Mouse (Mus musculus): ENCODE results near the gene Txlna. TPM values are rescaled to one million over a fixed set of nuclear protein-coding genes. Genes with fewer than 3 reads are reported as not detected.

Gene Txlna
- total and polyA plus RNA-seq, 3 experiments = 51.8 to 64.7 (median 52.2) TPM

DNA sequence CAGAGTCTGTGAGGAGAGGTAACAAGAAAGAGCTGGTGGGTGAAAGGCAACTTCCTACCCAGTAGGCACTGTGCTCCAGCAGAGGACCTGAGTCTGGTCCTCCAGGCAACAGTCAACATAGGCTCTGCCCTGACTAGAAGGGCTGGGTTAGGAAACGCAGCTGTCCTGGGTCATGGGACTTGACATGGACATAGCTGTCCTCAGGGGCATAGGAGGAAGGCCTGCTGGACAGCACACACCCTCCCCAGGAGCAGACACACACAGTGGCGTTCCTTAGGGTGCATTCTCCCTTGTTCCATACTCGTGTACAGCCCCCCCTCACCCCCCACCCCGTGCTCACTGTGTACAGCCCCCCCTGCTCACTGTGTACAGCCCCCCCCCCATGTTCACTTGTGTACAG is 30.4 kb downstream of the Txlna start:
- Histone ChIP-seq H3K27me3 (replicated peaks) (no peaks in the 10 kb centered on the region), H3K27ac (ENCODE audit: insufficient read depth, low read depth) (no peak overlapping the region), H3K4me1 (ENCODE audit: control insufficient read depth in 1 of 2, insufficient read depth in 2 of 2) (peaks cover 6 to 49% of the 10 kb centered on the region in 2 experiments), H3K4me2 (ENCODE audit: insufficient read depth, low read depth, poor library complexity, severe bottlenecking) (no peak overlapping the region), H3K9me3 (replicated peaks; ENCODE audit: low read length) (no peaks in the 10 kb centered on the region), H3K4me3 (replicated peaks in 1 of 3; ENCODE audit: low read depth in 2 of 3, low read length in 2 of 3, poor library complexity in 1 of 3) (no peak overlapping the region), H3K36me3 (replicated peaks in 1 of 2; ENCODE audit: control insufficient read depth in 1 of 2, insufficient read depth in 1 of 2, low read length in 1 of 2) (peaks cover 34 to 77% of the 10 kb centered on the region in 2 experiments), H3K79me2 (replicated peaks; ENCODE audit: control insufficient read depth, extremely low read depth, insufficient read depth, poor library complexity, severe bottlenecking) (no peaks in the 10 kb centered on the region), H3K9ac (ENCODE audit: insufficient read depth, low read depth) (no peak overlapping the region)
- dilution Hi-C loops (cut with MboI; ENCODE audit: extremely low pct_ligation_motif_present, extremely low pct_unique_long_range_greater_than_20kb, low sequenced_read_pairs) (no loop called here), in situ Hi-C loops (cut with MboI; ENCODE audit: low pct_ligation_motif_present, low pct_unique_long_range_greater_than_20kb, low sequenced_read_pairs) (loop anchor here (25.0 kb wide), 1 partner anchor 248 kb away; no protein-coding TSS in a partner anchor)
- TF ChIP-seq POLR2AphosphoS2 (IDR thresholded peaks at IDR 0.05; ENCODE audit: low read depth, low read length) = 0 out of 2 replicates have a peak, but pooled peaks have one; percentile 3
- TF ChIP-seq USF1 (IDR thresholded peaks at IDR 0.05; ENCODE audit: low read depth, low read length) = no peak
- DNase-seq (ENCODE audit: extremely low read depth) = no peak

DNA sequence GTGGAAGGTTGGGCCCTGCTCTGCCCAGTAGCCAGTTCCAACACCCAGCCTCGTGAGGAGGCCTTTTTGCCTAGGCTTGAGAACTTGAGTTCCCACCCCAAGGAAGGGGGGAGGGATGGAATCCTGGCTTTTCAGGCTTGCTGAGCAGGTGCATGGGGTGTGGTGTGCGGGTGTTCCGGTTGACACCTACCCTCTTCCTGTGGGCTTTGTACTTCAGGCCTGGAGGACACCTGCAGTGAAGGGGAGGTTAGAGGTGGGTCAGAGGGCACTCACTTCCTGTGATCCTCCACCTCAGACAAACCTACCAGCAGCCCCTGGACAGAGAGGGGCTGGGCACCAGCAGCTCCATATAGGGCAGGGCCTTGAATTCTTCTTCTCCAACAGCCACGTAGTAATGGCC is 30.8 kb downstream of the Txlna start:
- no peak overlapping the region for H3K4me2 ChIP-seq (ENCODE audit: insufficient read depth, low read depth, poor library complexity, severe bottlenecking)
- H3K4me3 ChIP-seq (replicated peaks in 1 of 3; ENCODE audit: low read depth in 2 of 3, low read length in 2 of 3, poor library complexity in 1 of 3) = no peak overlapping the region
- H3K79me2 ChIP-seq (replicated peaks; ENCODE audit: control insufficient read depth, extremely low read depth, insufficient read depth, poor library complexity, severe bottlenecking) = no peaks in the 10 kb centered on the region
- dilution Hi-C loops (cut with MboI; ENCODE audit: extremely low pct_ligation_motif_present, extremely low pct_unique_long_range_greater_than_20kb, low sequenced_read_pairs) (no loop called here), in situ Hi-C loops (cut with MboI; ENCODE audit: low pct_ligation_motif_present, low pct_unique_long_range_greater_than_20kb, low sequenced_read_pairs) (loop anchor here (25.0 kb wide), 1 partner anchor 248 kb away; no protein-coding TSS in a partner anchor)
- H3K4me1 ChIP-seq (ENCODE audit: control insufficient read depth in 1 of 2, insufficient read depth in 2 of 2) = peaks cover 6 to 49% of the 10 kb centered on the region in 2 experiments
- no peak overlapping the region for H3K9ac ChIP-seq (ENCODE audit: insufficient read depth, low read depth)
- no peak for DNase-seq (ENCODE audit: extremely low read depth)
- TF ChIP-seq POLR2AphosphoS2 (IDR thresholded peaks at IDR 0.05; ENCODE audit: low read depth, low read length) = peak; percentile 19; the same call in 1 of the 2 replicates
- TF ChIP-seq SIN3A (IDR thresholded peaks at IDR 0.05; ENCODE audit: low read length) = no peak
- no peak for TF ChIP-seq NRF1 (IDR thresholded peaks at IDR 0.05; ENCODE audit: low read depth, low read length)
- 0 out of 2 replicates have a peak overlapping the region, but pooled peaks have one; percentile 33 for H3K27ac ChIP-seq (ENCODE audit: insufficient read depth, low read depth)
- H3K36me3 ChIP-seq (replicated peaks in 1 of 2; ENCODE audit: control insufficient read depth in 1 of 2, insufficient read depth in 1 of 2, low read length in 1 of 2) = peaks cover 36 to 80% of the 10 kb centered on the region in 2 experiments
- no peaks in the 10 kb centered on the region for H3K27me3 ChIP-seq (replicated peaks)
- H3K9me3 ChIP-seq (replicated peaks; ENCODE audit: low read length) = no peaks in the 10 kb centered on the region

DNA sequence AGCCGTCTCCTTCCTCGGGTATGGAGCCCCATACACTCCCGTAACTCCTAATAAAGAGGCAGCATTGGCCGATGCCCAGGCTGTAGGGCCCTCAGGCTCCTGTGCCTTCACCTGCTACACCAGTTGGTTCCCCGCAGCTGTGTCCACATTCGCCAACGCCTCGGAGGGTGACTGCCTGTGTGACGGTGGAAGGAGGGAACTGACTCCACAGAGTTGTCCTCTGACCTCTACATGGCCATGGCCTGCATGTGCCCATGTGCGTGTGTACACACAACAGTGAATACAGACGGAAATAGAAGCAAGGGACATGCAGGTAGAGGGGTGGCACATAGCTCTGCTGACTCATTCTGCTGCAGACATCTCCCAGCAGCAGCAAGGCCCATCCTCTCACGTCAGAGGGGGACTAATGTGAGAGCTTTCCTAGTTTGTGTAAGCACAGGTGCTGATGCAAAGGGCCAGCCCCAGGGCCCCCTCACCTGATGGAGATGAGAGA is 31.7 kb downstream of the Txlna start:
- Histone ChIP-seq H3K9ac (ENCODE audit: insufficient read depth, low read depth) (no peak overlapping the region), H3K9me3 (replicated peaks; ENCODE audit: low read length) (no peaks in the 10 kb centered on the region), H3K4me1 (ENCODE audit: control insufficient read depth in 1 of 2, insufficient read depth in 2 of 2) (peaks cover 6 to 49% of the 10 kb centered on the region in 2 experiments), H3K4me3 (replicated peaks in 1 of 3; ENCODE audit: low read depth in 2 of 3, low read length in 2 of 3, poor library complexity in 1 of 3) (peak overlapping the region in 1 of 3 experiments; percentile 19), H3K27me3 (replicated peaks) (no peaks in the 10 kb centered on the region), H3K4me2 (ENCODE audit: insufficient read depth, low read depth, poor library complexity, severe bottlenecking) (no peak overlapping the region), H3K27ac (ENCODE audit: insufficient read depth, low read depth) (peak overlapping the region; percentile 33), H3K79me2 (replicated peaks; ENCODE audit: control insufficient read depth, extremely low read depth, insufficient read depth, poor library complexity, severe bottlenecking) (no peaks in the 10 kb centered on the region), H3K36me3 (replicated peaks in 1 of 2; ENCODE audit: control insufficient read depth in 1 of 2, insufficient read depth in 1 of 2, low read length in 1 of 2) (peaks cover 44 to 81% of the 10 kb centered on the region in 2 experiments)
- dilution Hi-C loops (cut with MboI; ENCODE audit: extremely low pct_ligation_motif_present, extremely low pct_unique_long_range_greater_than_20kb, low sequenced_read_pairs) = no loop called here
- peak; percentile 64 for DNase-seq (ENCODE audit: extremely low read depth)
- in situ Hi-C loops (cut with MboI; ENCODE audit: low pct_ligation_motif_present, low pct_unique_long_range_greater_than_20kb, low sequenced_read_pairs) = loop anchor here (5.0 to 25.0 kb wide), 2 partner anchors 57 to 247 kb away; no protein-coding TSS in a partner anchor
- TF ChIP-seq IRF4 (IDR thresholded peaks at IDR 0.05; ENCODE audit: low read depth, low read length) (peak; percentile 35; the same call in 1 of the 2 replicates), MYC (IDR thresholded peaks at IDR 0.05; ENCODE audit: low read depth, low read length) (no peak), ETS1 (conservative IDR thresholded peaks at IDR 0.05; ENCODE audit: low read depth, low read length) (peak; percentile 49), POLR2AphosphoS2 (IDR thresholded peaks at IDR 0.05; ENCODE audit: low read depth, low read length) (0 out of 2 replicates have a peak, but pooled peaks have one; percentile 4), MEF2A (IDR thresholded peaks at IDR 0.05; ENCODE audit: borderline replicate concordance, low read depth, low read length) (peak; percentile 9; the same call in 1 of the 2 replicates)

All from CH12.LX (cell line).